8 mouse cellular contexts compared by ENCODE assay signal in the genomic region with DNA sequence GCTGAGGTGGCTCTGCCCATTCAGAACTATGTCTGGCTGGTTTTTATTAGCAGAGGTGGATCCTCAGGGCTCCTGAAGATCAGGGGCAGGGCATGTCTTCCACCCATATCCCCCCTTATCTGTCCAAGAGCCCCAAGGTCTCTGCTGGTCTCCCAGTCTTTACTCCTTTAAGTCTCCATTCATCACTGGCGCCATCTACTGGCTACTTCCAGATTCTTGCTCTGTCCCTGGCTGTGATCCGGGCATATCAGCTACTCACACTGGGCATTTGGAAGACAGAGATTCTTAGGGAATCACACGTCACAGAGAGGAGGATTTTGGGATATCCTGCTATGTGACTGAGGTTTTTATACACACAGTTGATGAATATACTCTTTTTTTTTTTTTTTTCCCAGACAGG. TPM values are rescaled to one million over a fixed set of nuclear protein-coding genes. Genes with fewer than 3 reads are reported as not detected.
A peak's percentile ranks its signal among the peaks of the same experiment; 100 is the strongest.
DNase-seq lines count a peak whose midpoint lies in the region; ATAC-seq lines count a peak whose summit lies in the region.

No protein-coding gene starts in this region.

- no peak overlapping the region for H3K4me2 ChIP-seq in hindbrain, embryonic 14.5 days (replicated peaks)
- no peak overlapping the region for H3K4me2 ChIP-seq in hindbrain, embryonic 16.5 days (ENCODE audit: low read length)
- H3K4me2 ChIP-seq in intestine, embryonic 14.5 days (ENCODE audit: low read length), result no peak overlapping the region

- H3K9ac ChIP-seq in hindbrain, embryonic 14.5 days, result no peak overlapping the region
- no peak overlapping the region for H3K9ac ChIP-seq in hindbrain, embryonic 16.5 days (ENCODE audit: low read depth, low read length)
- H3K9ac ChIP-seq in intestine, embryonic 14.5 days (ENCODE audit: low read length), result no peak overlapping the region

- no peaks in the 10 kb centered on the region for H3K4me1 ChIP-seq in hindbrain, embryonic 14.5 days (replicated peaks; ENCODE audit: control insufficient read depth, insufficient read depth, low read length)
- no peaks in the 10 kb centered on the region for H3K4me1 ChIP-seq in hindbrain, embryonic 16.5 days (ENCODE audit: control insufficient read depth, insufficient read depth, low read depth, low read length)
- peaks cover 5% of the 10 kb centered on the region for H3K4me1 ChIP-seq in intestine, embryonic 14.5 days (replicated peaks; ENCODE audit: control insufficient read depth, insufficient read depth, low read length)

- no peaks in the 10 kb centered on the region for H3K9me3 ChIP-seq in hindbrain, embryonic 14.5 days (ENCODE audit: control insufficient read depth, low read length)
- H3K9me3 ChIP-seq in hindbrain, embryonic 16.5 days (ENCODE audit: control insufficient read depth, low read length), result no peaks in the 10 kb centered on the region
- H3K9me3 ChIP-seq in intestine, embryonic 14.5 days (ENCODE audit: control insufficient read depth, low read length), result no peaks in the 10 kb centered on the region

- no peak overlapping the region for H3K27ac ChIP-seq in hindbrain, embryonic 14.5 days
- no peak overlapping the region for H3K27ac ChIP-seq in hindbrain, embryonic 16.5 days (ENCODE audit: low read depth, low read length)
- no peak overlapping the region for H3K27ac ChIP-seq in intestine, embryonic 14.5 days (ENCODE audit: low read depth)

- 27% methylated on average over 3 of the region's 3 CpGs for WGBS in hindbrain, embryonic 14.5 days
- WGBS in hindbrain, embryonic 16.5 days, result 19% methylated on average over 3 of the region's 3 CpGs
- WGBS in intestine, embryonic 14.5 days, result 31% methylated on average over 3 of the region's 3 CpGs

- no peak for ATAC-seq in hindbrain, embryonic 14.5 days (ENCODE audit: low FRiP score)
- no peak for ATAC-seq in hindbrain, embryonic 16.5 days
- no peak for ATAC-seq in intestine, embryonic 14.5 days (replicated peaks; ENCODE audit: low FRiP score, low TSS enrichment, low read depth)

- 0 out of 2 replicates have a peak, but pooled peaks cover 3% of the 10 kb centered on the region for H3K27me3 ChIP-seq in hindbrain, embryonic 14.5 days (ENCODE audit: control insufficient read depth, insufficient read depth, low read length)
- peaks cover 6% of the 10 kb centered on the region; the same call in 1 of the 2 replicates for H3K27me3 ChIP-seq in hindbrain, embryonic 16.5 days (replicated peaks; ENCODE audit: control insufficient read depth, insufficient read depth, low read length)
- H3K27me3 ChIP-seq in intestine, embryonic 14.5 days (replicated peaks; ENCODE audit: control insufficient read depth, insufficient read depth, low read length), result no peaks in the 10 kb centered on the region

- DNase-seq in hindbrain, embryonic 14.5 days (ENCODE audit: low spot score), result peak; percentile 60
- DNase-seq in adipocyte (ENCODE audit: low spot score) (peak; percentile 74), liver (peak; percentile 83)
- DNase-seq in embryo, embryonic 10.5 days (ENCODE audit: low spot score), result peak; percentile 78
- peak; percentile 80 for DNase-seq in intestine, embryonic 14.5 days (ENCODE audit: low spot score)
- peak; percentile 18 for DNase-seq in ovary, adult 18-20 months (ENCODE audit: low spot score)
- peak; percentile 53 to 62 for DNase-seq in thymus, postnatal 36 days

- H3K4me3 ChIP-seq in hindbrain, embryonic 14.5 days (replicated peaks; ENCODE audit: low read length), result no peak overlapping the region
- H3K4me3 ChIP-seq in hindbrain, embryonic 16.5 days (ENCODE audit: low read length), result no peak overlapping the region
- H3K4me3 ChIP-seq in intestine, embryonic 14.5 days (ENCODE audit: low read depth, low read length), result no peak overlapping the region

- no peaks in the 10 kb centered on the region for H3K36me3 ChIP-seq in hindbrain, embryonic 14.5 days (replicated peaks; ENCODE audit: control insufficient read depth, insufficient read depth)
- no peaks in the 10 kb centered on the region for H3K36me3 ChIP-seq in hindbrain, embryonic 16.5 days (ENCODE audit: control insufficient read depth, insufficient read depth, low read length)
- no peaks in the 10 kb centered on the region for H3K36me3 ChIP-seq in intestine, embryonic 14.5 days (ENCODE audit: control insufficient read depth, insufficient read depth, low read length)

RNA-seq across cellular contexts. Expression of gene Syf2, which starts 25.6 kb away (rescaled TPM):
- 47.7 and 50.2 TPM in 2 replicates for polyA plus RNA-seq in hindbrain, embryonic 14.5 days (2014; fragmentation: Nextera tagmentation; extraction: Ambion mirVana)
- 53.8 and 58.2 TPM in 2 replicates for polyA plus RNA-seq in hindbrain, embryonic 16.5 days (2015; fragmentation: Nextera tagmentation; extraction: Ambion mirVana)
- 62.4 and 63.0 TPM in 2 replicates for polyA plus RNA-seq in intestine, embryonic 14.5 days (2014; fragmentation: Nextera tagmentation; extraction: Ambion mirVana)

RNA-seq across cellular contexts. Expression of gene Rsrp1, which starts 32.9 kb away (rescaled TPM):
- 405 and 417 TPM in 2 replicates for polyA plus RNA-seq in hindbrain, embryonic 14.5 days (2014; fragmentation: Nextera tagmentation; extraction: Ambion mirVana)
- polyA plus RNA-seq in hindbrain, embryonic 16.5 days (2015; fragmentation: Nextera tagmentation; extraction: Ambion mirVana), result 453 and 454 TPM in 2 replicates
- 400 and 437 TPM in 2 replicates for polyA plus RNA-seq in intestine, embryonic 14.5 days (2014; fragmentation: Nextera tagmentation; extraction: Ambion mirVana)

RNA-seq across cellular contexts. Expression of gene Tmem50a, which starts 41.5 kb away (rescaled TPM):
- 197 and 203 TPM in 2 replicates for polyA plus RNA-seq in hindbrain, embryonic 14.5 days (2014; fragmentation: Nextera tagmentation; extraction: Ambion mirVana)
- polyA plus RNA-seq in hindbrain, embryonic 16.5 days (2015; fragmentation: Nextera tagmentation; extraction: Ambion mirVana), result 214 and 227 TPM in 2 replicates
- 152 and 159 TPM in 2 replicates for polyA plus RNA-seq in intestine, embryonic 14.5 days (2014; fragmentation: Nextera tagmentation; extraction: Ambion mirVana)

Comparison
In these comparisons a context has a peak if more than half of its experiments do, and no peak if none do; other contexts are left out.
1. DNase-seq: peak in every context shown above with its lines; median percentile 83 in liver; 80 in intestine, embryonic 14.5 days; 78 in embryo, embryonic 10.5 days; 74 in adipocyte; 60 in hindbrain, embryonic 14.5 days; 58 in thymus, postnatal 36 days; 18 in ovary, adult 18-20 months.